Mouse (Mus musculus) yolk sac, embryonic 10.5 days (tissue): ENCODE results near the gene Kcnv2.

Experiments
- DNase-seq: peaks from one replicate; pipeline ENCODE4 v3.0.0-alpha.2; 2017; ENCODE audit warnings: low spot score

Gene Kcnv2

GRCm38 (mm10) chr19:27322281-27322680 is at the start of gene Kcnv2:
Kcnv2 (plus strand) TSS chr19:27322588.
- no peak for DNase-seq

GRCm38 (mm10) chr19:27273385-27273784 is 49.0 kb upstream of the Kcnv2 start:
- no peak for DNase-seq

DNA sequence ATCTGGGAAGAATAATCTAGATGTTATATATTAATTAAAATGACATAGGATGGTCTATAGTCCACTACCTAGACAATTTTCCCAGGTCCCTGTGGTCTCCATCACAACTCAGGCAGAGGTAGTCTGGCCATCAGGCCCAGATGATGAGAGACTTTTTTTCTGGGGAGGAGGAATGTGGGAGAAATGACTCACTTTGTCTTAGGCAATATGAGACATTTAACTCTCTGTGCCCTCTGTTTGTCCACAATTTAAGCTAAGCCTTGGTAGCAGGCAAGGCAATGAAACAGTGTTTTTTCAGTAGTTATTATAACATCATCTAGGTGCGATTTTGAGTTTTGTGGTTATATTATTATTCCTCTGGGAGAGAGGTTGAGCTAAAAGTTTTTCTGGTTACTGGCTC is 48.0 kb upstream of the Kcnv2 start:
- no peak for DNase-seq

GRCm38 (mm10) chr19:27279174-27279573 is 43.2 kb upstream of the Kcnv2 start:
- DNase-seq: no peak

- no peak for DNase-seq
Measured at GRCm38 (mm10) chr19:27310039-27310438, 12.3 kb upstream of the Kcnv2 start.

GRCm38 (mm10) chr19:27311311-27311710 is 11.1 kb upstream of the Kcnv2 start:
- DNase-seq: no peak

GRCm38 (mm10) chr19:27312266-27313079 is 9.9 kb upstream of the Kcnv2 start:
- DNase-seq: no peak

DNA sequence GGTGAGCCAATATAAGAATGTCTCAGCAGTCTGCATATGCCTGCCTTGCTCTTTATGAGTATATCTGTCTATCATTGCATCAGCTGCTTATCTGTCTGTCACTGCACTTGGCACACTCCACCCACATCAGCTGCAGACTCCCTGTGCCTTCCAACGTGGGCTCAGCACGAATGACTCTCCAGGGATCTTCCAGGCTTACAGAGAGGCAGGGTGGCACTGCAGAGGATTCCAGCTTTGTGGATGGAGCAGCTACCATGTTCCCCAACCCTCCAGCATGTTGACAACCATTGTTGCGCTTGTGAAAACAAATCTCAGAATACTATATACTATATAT is 9.3 kb upstream of the Kcnv2 start:
- DNase-seq: no peak

DNA sequence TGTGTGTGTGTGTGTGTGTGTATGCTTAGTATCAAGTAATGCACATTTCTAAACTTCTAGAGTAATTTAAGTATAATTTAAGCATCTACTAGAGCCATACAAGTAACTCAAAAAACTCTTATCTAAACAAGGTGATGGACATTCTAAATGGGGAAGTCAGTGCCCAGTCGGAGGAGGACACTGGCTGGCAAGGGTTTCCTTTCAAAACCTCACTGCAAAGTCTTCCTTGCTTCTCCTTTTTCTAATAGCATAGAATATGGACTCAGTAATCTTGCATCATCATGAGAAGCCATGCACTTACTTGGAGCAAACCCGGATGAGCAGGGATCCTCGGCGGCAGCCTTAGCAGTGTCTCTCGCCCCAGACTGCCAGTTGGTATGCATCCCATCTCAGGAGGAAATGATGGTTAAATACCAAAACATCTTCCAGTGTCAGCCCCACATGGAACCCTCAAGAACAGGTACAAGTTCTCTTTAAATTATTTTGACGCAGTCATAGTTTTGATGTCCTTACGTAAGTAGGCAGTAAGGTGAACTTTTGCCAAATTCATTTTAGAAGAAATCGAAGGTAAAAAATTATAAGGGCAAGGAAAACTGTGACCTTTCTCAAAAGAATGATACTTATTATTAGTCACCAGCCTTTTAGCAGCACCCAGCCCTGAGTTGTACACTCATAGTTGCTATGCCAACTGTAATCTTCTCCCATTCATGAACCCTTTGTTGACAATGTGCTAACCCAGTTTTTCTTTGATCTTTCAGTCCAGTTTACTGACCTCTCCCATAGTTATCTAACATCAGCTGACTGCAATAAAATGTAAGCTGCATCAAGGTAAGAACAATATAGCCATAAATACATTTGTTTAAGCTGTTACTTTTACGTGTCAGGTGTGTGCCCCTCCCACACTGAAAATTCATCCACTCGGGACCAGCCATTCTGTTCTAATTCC is 5.8 kb upstream of the Kcnv2 start:
- DNase-seq: no peak

DNA sequence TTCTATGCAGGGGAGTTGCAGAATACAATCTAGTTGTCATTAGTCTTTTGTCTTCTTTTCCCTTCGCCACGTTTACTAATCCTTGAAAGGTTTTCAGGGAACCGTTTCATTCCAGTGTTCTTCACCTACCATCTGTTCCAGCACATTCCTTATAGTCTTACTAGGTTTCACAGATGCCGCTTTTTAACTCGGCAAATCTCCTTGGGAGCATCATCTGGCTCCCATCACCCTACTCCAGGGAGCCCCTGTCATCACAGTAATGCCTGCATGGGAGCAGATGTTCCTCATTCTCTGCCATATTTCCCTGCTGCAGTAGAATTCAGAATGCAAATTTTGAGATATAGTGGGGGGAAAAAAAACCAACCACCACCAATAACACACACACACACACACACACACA is 5.1 kb upstream of the Kcnv2 start:
- no peak for DNase-seq

DNA sequence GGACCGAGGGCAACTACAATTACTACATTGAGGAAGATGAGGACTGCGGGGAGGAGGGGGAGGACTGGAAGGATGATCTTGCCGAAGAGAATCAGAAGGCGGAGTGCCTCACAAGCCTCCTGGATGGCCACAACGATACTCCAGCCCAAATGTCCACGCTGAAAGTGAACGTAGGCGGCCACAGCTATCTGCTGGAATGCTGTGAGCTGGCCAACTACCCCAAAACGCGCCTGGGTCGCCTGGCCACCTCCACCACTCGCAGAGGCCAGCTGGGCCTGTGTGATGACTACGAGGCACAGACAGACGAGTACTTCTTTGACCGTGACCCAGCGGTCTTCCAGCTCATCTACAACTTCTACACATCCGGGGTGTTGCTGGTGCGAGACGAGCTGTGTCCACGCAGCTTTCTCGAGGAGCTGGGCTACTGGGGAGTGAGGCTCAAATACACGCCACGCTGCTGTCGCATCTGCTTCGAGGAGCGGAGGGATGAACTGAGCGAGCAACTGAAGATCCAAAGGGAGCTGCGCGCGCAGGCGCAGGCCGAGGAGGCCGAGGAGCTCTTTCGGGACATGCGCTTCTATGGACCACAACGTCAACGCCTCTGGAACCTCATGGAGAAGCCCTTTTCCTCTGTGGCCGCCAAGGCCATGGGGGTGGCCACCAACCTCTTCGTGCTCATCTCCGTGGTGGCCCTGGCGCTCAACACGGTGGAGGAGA is 681 bp downstream of the Kcnv2 start:
- DNase-seq: no peak

DNA sequence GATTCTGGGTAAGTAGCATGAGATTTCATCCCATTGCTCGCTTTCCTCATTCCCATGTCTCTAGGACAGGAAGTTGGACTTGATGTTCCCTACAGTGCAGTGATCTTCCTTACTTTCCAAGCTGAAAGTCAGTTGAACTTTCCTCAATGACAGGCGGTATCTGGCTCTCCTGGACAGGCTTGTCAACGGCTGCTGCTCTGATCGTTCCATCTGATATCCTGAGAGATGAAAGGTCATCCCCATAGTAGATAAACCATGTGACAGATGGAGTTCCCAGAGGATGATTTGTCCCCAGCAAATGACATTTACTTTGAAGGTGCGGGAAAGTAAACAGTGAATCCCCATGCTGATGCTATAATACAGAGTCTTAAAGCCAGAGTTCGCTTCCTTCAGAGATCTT is 3.2 kb downstream of the Kcnv2 start:
- DNase-seq: peak; percentile 40

DNA sequence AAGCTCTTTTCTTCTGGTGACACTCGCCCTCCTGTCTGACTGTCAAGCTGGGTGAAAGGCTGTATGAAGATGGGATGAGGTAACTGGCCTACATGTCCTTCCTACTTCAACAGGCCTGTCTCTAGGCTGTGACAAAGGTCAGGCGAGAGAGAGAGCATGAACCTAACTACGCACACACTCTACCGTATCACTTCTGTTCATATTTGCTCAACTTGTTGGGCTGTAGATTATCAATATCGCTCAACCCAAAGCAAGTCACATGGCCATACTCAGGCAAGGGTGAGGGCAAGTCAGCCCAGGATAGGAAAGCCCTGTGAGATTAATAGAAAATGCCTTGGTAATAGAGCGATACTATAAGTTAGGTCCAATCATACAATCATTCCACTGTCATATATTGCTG is 5.2 kb downstream of the Kcnv2 start:
- DNase-seq: peak; percentile 33

GRCm38 (mm10) chr19:27328166-27328565 is 5.8 kb downstream of the Kcnv2 start:
- DNase-seq: no peak

DNA sequence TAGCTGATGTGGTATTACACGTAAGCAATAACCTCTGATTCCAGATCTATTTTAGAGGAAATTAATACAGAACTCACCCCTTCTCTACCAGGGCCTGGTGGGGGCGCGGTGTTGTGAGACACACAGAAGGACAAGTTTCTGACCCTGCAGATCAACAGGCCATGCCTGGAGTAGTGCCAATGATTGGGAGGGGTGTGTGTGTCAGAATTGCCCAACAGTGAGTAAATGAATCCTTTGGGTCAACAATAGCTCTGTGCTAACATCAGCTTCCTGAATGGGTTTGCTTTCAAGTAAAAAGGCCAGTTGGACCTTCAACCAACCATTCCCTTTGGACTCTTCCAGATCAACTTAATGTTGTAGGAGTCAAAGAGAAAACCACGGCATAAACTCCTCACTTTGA is 6.3 kb downstream of the Kcnv2 start:
- peak; percentile 74 for DNase-seq

- DNase-seq: no peak
Measured at GRCm38 (mm10) chr19:27332207-27332794, 9.9 kb downstream of the Kcnv2 start.

DNA sequence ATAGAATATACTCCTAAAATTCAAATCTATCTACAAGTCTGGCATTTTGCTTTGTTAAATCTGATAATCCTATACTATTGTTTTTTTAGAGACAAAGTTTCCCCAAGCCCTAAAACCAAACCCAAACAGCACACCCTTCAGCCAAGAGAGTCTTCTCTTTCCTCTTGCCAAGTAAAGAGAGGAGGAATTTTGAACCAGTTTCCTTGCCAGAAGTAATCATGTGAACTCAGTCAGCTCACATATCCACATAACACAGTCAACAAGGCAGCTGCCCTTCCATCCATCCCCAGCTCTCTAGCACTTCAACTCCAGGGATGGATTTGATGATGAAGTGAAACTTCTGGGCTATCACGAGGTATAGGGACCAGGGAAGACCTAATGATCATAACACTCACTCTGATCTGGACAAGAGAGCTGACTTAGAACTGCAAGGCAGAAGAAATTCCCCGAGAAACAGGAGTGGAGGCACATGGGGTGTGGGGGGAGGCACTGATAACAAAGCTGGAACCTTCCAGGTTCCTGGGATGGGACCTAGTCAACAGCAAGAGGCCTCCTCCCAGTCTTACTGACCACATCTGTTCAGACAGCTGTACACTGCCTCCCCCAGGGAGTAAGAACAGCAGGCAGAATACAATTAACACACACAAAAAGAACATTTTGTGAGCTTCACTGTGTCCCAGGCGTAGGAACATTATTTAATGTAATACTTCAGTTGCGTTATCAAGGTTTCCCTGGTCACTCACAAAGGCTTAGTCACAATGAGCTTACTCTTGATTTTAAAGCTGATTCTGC is 13.9 kb downstream of the Kcnv2 start:
- no peak for DNase-seq

DNA sequence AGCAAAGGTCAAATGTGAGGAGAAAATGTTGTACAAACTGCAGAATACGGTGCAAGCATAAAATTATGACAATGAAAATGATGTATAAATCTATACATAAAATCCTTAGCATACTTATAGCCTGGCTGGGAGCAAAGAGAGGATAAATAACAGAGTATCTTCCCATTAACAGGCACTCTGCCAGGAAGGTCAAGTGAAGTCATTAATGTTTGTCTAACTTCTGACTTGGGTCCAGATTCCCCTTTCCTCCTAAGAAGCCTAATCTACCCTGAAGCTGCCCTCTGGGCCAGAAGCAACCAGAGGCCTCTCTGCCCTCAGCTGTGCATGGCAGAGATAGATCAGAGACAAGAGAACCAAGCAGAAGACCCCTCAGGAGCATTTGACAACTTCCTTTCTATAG is 24.1 kb downstream of the Kcnv2 start:
- no peak for DNase-seq

GRCm38 (mm10) chr19:27351700-27352099 is 29.3 kb downstream of the Kcnv2 start:
- no peak for DNase-seq

- no peak for DNase-seq
Measured at GRCm38 (mm10) chr19:27360381-27360780, 38.0 kb downstream of the Kcnv2 start.

GRCm38 (mm10) chr19:27363891-27364290 is 41.5 kb downstream of the Kcnv2 start:
- no peak for DNase-seq
